12 mouse cellular contexts compared by ENCODE assay signal in the genomic region with DNA sequence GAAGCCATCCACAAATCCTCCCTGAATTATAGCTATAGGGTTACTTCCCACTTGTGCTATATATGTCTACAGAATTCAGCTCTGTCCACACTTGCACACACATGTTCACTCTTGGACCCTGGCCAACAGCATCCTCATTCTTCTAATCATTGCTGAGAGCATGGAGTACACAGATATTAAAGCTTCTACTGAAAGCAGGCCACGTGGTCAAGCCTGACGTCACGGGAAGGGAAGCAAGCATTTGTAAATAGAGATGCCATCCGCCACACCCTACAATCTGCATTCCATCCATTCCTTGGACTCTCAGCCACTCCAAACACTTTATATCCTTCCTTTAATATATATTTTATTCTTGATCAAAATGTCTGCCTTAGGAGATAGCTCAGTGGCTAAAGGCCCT.
"Had no signal": no experiment of that assay in that cellular context is flagged by ENCODE, and none has a peak within 500 bp of the region (broad histone marks: within the 10 kb centered on the region; RNA-seq: fewer than 3 reads in every experiment).

No protein-coding gene starts in this region.

- H3K4me3 ChIP-seq: limb, embryonic 15.5 days; liver, embryonic 12.5 days; megakaryocyte, embryonic 14.5 days; midbrain, embryonic 12.5 days; stomach, embryonic 15.5 days had no signal

- DNase-seq: kidney, adult 8-10 months; layer of hippocampus, postnatal 36 days; right cerebral cortex, postnatal 14 days; thymus, adult 2 months; thymus, postnatal 25 days had no signal

- H3K9me3 ChIP-seq: limb, embryonic 15.5 days; liver, embryonic 12.5 days; megakaryocyte, embryonic 14.5 days; midbrain, embryonic 12.5 days; stomach, embryonic 15.5 days had no signal

- H3K36me3 ChIP-seq: limb, embryonic 15.5 days; liver, embryonic 12.5 days; midbrain, embryonic 12.5 days; stomach, embryonic 15.5 days had no signal

- H3K27ac ChIP-seq: limb, embryonic 15.5 days; liver, embryonic 12.5 days; macrophage; midbrain, embryonic 12.5 days; stomach, embryonic 15.5 days had no signal

- H3K9ac ChIP-seq: limb, embryonic 15.5 days; liver, embryonic 12.5 days; midbrain, embryonic 12.5 days; stomach, embryonic 15.5 days had no signal

- H3K4me2 ChIP-seq: limb, embryonic 15.5 days; liver, embryonic 12.5 days; midbrain, embryonic 12.5 days; stomach, embryonic 15.5 days had no signal

- H3K27me3 ChIP-seq: limb, embryonic 15.5 days; midbrain, embryonic 12.5 days; stomach, embryonic 15.5 days had no signal

- ATAC-seq: liver, embryonic 12.5 days; midbrain, embryonic 16.5 days had no signal
